Mouse (Mus musculus) heart, embryonic 16.5 days (tissue): ENCODE data around the gene Sac3d1. TPM values are rescaled to one million over a fixed set of nuclear protein-coding genes. Genes with fewer than 3 reads are reported as not detected.
A peak's percentile ranks its signal among the peaks of the same experiment; 100 is the strongest.

ENCODE experiments used
- ATAC-seq: fragments of 200-750 bp; cut with Nextera tagmentation; replicated peaks from 2 replicates; pipeline ENCODE4 v1.8.0; 2017; ENCODE audit warnings: moderate number of reproducible peaks; ENCODE audit not compliant: insufficient read depth, low FRiP score; ENCODE audit errors: extremely low read depth
- H3K27ac ChIP-seq: fragments of 300-500 bp; sonication (generic); 2 replicates; pipeline ENCODE4 v1.5.1; 2014; ENCODE audit warnings: mild to moderate bottlenecking, low read length, control low read depth, moderate library complexity
- H3K27me3 ChIP-seq: fragments of 300-500 bp; sonication (generic); 2 replicates; pipeline ENCODE4 v1.6.1; 2014; ENCODE audit warnings: low read length, mixed read lengths; ENCODE audit not compliant: control insufficient read depth, insufficient read depth
- H3K36me3 ChIP-seq: fragments of 300-500 bp; sonication (generic); 2 replicates; pipeline ENCODE4 v1.6.1; 2014; ENCODE audit not compliant: control insufficient read depth, insufficient read depth
- H3K4me1 ChIP-seq: fragments of 300-500 bp; sonication (generic); 2 replicates; pipeline ENCODE4 v1.6.1; 2014; ENCODE audit warnings: low read length, mixed read lengths; ENCODE audit not compliant: control insufficient read depth, insufficient read depth
- H3K4me2 ChIP-seq: fragments of 300-500 bp; sonication (generic); 2 replicates; pipeline ENCODE4 v1.6.1; 2014; ENCODE audit warnings: low read depth, mild to moderate bottlenecking, control low read depth, low read length
- H3K4me3 ChIP-seq: fragments of 300-500 bp; sonication (generic); 2 replicates; pipeline ENCODE4 v1.5.1; 2014; ENCODE audit warnings: mild to moderate bottlenecking, control low read depth, low read length
- H3K9ac ChIP-seq: fragments of 300-500 bp; sonication (generic); 2 replicates; pipeline ENCODE4 v1.6.1; 2014; ENCODE audit warnings: low read length, control low read depth
- H3K9me3 ChIP-seq: fragments of 300-500 bp; sonication (generic); replicated peaks from 2 replicates; pipeline ENCODE4 v1.6.1; 2016; ENCODE audit warnings: low read length; ENCODE audit not compliant: control insufficient read depth
- WGBS: fragments of 180-500 bp; shearing (Covaris S2); extraction: QIAGEN DNeasy Blood & Tissue Kit; methylation state at CpG from one replicate; pipeline ENCODE4 v1.1.7; 2014; 5-methylcytosine and 5-hydroxymethylcytosine counted together
- polyA plus RNA-seq: library from polyadenylated mRNA; unstranded; fragments of >200 nt; fragmentation: Nextera tagmentation; extraction: Ambion mirVana; gene quantifications from 2 replicates; pipeline ENCODE4 v1.2.1, GENCODE M21; 2015

Sac3d1 gene
- 32.3 and 33.9 TPM in 2 replicates for polyA plus RNA-seq

DNA sequence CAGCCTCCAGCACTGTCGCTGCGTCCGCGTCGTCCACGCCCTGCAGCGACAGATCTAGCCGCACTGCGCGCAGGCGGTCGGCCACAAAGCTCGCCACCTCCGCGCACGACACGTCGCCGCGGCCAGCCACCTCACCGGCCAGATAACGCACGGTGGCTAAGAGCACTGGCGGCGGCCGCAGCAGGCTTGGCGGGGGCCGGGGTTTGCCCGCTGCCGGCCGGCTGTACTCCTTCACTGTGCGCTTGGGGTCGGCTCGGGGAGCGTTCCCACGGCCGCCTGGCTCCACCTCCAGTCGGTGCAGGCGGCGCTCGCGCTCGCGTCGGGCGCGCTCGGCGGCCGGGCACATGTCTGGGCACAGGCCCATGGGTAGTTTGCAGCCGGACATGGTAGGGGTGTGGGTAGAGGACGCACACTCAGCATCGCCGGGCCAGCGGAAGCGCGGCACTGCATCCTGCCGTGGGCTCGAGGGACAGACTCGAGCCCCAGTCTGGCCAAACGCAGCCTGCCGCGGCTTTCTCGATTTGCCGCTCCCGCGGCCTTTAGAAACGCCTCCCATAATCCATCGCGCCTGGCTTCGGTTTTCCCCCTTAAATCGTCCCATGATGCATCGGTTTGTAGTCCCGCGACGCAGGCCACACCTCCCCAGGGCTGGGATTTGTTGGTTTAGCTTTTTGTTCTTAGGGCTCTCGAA is at the start of gene Sac3d1:
Sac3d1 (minus strand) TSS at position 665 of the 691 bp plus-strand sequence.
- under 1% methylated on average over 77 of the region's 77 CpGs for WGBS
- H3K27ac ChIP-seq: peak within 1 kb of the TSS; percentile 97
- peaks cover 22% of the 10 kb centered on the region for H3K4me1 ChIP-seq
- no peaks in the 10 kb centered on the region for H3K9me3 ChIP-seq
- H3K27me3 ChIP-seq: no peaks in the 10 kb centered on the region
- peak; percentile 89 for ATAC-seq
- peak within 1 kb of the TSS; percentile 86 for H3K4me3 ChIP-seq
- peaks cover 17% of the 10 kb centered on the region for H3K36me3 ChIP-seq
- H3K9ac ChIP-seq: peak within 1 kb of the TSS; percentile 87
- H3K4me2 ChIP-seq: peak within 1 kb of the TSS; percentile 92

DNA sequence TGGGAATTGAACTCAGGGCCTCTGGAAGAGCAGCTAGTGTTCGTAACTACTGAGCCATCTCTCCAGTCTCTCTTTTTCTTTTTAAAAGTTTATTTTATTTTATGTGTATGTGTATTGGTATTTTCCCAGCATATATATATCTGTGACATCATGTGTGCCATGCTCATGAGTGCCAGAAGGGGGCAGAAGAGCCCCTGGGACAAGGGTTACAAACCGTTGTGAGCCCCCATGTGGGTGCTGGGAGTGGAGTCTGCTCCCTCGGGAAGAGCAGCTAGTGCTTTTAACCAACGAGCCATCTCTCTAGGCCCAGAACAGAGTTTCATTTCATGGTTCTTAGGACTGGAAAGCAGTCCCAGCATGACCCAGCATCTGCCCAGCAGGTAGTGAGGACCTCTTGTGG is 48.3 kb upstream of the Sac3d1 start:
- ATAC-seq: no peak
- Histone ChIP-seq H3K9me3 (no peaks in the 10 kb centered on the region), H3K9ac (no peak overlapping the region), H3K36me3 (no peaks in the 10 kb centered on the region), H3K27me3 (no peaks in the 10 kb centered on the region; the same call in 1 of the 2 replicates), H3K4me1 (no peaks in the 10 kb centered on the region), H3K4me3 (no peak overlapping the region), H3K27ac (no peak overlapping the region), H3K4me2 (no peak overlapping the region)
- 66% methylated on average over 4 of the region's 4 CpGs for WGBS

DNA sequence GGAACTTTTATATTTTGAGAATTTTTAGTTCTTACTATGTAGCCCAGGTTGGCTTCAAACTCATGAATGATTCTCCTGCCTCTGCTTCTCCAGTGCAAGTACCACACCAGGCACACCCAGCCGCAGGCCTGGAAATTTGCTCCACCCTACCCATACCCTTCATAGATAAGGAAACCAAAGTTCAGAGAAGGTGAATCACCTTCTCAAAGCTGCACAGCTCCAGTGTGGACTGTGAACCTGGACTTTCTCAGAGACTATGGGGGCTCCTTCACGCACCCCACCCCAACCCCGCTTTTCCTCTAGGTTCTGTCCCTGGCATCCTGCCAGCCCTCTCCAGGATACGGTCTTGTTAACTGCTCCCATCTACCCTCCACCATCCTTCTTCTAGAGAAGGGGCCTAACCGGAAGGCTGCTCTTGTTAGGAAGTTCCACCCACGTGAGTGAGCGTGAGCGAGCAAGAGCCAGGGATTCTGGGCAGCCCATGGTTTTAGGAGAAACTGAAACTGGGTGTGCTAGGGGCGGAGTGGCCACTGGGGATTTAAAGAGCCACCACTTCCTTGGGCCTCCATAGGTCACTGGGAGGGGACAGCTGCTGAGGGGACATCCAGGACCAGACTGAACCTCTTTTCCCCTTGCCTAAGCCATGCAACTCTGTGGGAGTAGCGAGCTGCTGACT is 45.6 kb upstream of the Sac3d1 start:
- H3K4me2 ChIP-seq: no peak overlapping the region
- WGBS: 57% methylated on average over 10 of the region's 10 CpGs
- no peak for ATAC-seq

DNA sequence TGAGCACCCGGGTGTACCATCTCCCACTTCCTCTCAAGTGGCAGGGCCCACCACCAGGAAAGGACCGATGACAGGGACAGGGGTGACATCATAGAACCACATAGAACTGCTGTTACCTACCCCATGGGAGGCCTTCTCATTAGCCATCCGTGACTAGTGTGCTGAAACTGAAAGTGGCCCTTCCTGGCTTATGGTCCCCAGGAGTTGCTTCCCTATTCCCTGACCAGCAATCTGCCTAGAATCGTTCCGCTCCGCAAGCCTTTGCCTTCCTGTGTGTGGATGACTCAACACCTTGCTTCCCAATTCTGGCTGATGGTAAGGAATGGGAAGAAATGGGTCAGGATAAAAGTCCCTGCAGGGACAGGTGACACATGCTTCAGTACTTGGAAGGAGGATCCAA is 38.8 kb upstream of the Sac3d1 start:
- ATAC-seq: no peak
- no peaks in the 10 kb centered on the region for H3K36me3 ChIP-seq
- no peak overlapping the region for H3K9ac ChIP-seq
- H3K27me3 ChIP-seq: no peaks in the 10 kb centered on the region
- no peaks in the 10 kb centered on the region for H3K4me1 ChIP-seq
- H3K4me2 ChIP-seq: no peak overlapping the region
- H3K4me3 ChIP-seq: no peak overlapping the region
- no peak overlapping the region for H3K27ac ChIP-seq
- 58% methylated on average over 6 of the region's 6 CpGs for WGBS
- no peaks in the 10 kb centered on the region for H3K9me3 ChIP-seq

More for the DNA sequence above, 45.6 kb upstream of the Sac3d1 start:
- H3K4me1 ChIP-seq: no peaks in the 10 kb centered on the region
- H3K36me3 ChIP-seq: no peaks in the 10 kb centered on the region
- no peak overlapping the region for H3K27ac ChIP-seq
- H3K27me3 ChIP-seq: no peaks in the 10 kb centered on the region; the same call in 1 of the 2 replicates
- no peak overlapping the region for H3K9ac ChIP-seq
- H3K4me3 ChIP-seq: no peak overlapping the region
- H3K9me3 ChIP-seq: no peaks in the 10 kb centered on the region

DNA sequence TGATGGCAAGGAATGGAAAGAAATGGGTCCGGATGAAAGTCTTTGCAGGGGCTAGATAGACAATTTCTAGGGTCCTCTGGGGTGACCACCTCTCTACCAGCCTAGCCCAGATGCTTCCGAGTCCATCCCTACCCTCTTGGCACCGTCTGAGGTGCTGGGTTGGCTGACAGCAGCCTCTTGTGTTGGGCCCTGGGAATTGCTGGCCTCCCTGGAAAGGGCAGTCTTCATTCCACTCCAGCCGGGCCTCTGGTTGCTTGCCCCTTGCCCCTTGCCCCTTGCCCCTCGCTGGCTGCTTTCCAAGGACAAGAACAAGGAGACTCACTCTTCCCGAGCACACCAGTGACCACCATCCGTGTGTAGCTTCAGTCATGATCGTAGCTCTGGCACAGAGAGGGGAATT is 37.9 kb upstream of the Sac3d1 start:
- Histone ChIP-seq H3K36me3 (no peaks in the 10 kb centered on the region), H3K9ac (no peak overlapping the region), H3K4me1 (no peaks in the 10 kb centered on the region), H3K9me3 (no peaks in the 10 kb centered on the region), H3K27ac (no peak overlapping the region), H3K4me3 (no peak overlapping the region), H3K27me3 (no peaks in the 10 kb centered on the region), H3K4me2 (no peak overlapping the region)
- ATAC-seq: no peak
- 58% methylated on average over 8 of the region's 8 CpGs for WGBS

DNA sequence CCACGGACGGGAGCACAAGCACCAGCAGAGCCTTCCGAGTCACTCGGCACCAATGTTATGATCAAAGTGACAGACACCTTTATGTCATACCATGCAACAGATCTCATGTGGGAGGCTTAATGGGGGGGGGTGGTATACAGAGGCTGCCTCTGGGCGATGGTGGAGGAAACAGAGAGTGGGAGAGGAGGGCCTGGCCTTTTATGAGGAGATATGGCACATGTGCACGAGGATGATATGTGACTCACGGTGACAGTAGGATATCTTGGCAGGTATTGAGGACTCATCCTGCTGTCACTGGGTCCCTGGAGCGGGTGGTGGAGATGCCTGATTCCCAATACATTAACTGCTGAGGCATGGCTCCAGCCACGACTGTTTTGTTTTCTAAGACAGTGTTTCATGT is 36.7 kb upstream of the Sac3d1 start:
- H3K27me3 ChIP-seq: no peaks in the 10 kb centered on the region
- no peaks in the 10 kb centered on the region for H3K36me3 ChIP-seq
- no peak for ATAC-seq
- H3K4me1 ChIP-seq: no peaks in the 10 kb centered on the region
- H3K9me3 ChIP-seq: no peaks in the 10 kb centered on the region
- no peak overlapping the region for H3K27ac ChIP-seq
- no peak overlapping the region for H3K9ac ChIP-seq
- no peak overlapping the region for H3K4me2 ChIP-seq
- no peak overlapping the region for H3K4me3 ChIP-seq
- 76% methylated on average over 9 of the region's 9 CpGs for WGBS

DNA sequence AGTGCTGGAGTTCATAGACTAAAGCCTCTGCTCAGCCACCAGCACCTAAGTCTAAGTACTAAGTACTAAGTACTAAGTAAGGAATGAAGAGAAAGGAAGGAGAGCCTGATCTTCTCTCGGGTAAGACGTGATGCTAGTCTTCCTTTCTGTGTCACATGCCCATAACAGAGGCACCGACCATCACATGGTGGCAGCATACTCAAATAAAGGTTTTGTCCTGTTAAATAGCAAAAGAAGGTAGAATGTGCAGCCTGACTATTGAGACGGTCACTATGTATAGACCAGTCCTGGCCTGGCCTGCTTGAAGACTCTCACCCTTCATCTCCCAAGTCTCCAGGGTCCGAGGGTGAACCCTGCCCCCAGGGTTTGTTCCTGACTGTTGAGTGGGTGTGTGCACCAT is 26.4 kb upstream of the Sac3d1 start:
- peaks cover 5% of the 10 kb centered on the region; the same call in 1 of the 2 replicates for H3K4me1 ChIP-seq
- H3K4me3 ChIP-seq: no peak overlapping the region
- 61% methylated on average over 5 of the region's 5 CpGs for WGBS
- H3K4me2 ChIP-seq: no peak overlapping the region
- H3K9ac ChIP-seq: no peak overlapping the region
- H3K27ac ChIP-seq: no peak overlapping the region
- H3K27me3 ChIP-seq: no peaks in the 10 kb centered on the region
- H3K36me3 ChIP-seq: no peaks in the 10 kb centered on the region
- ATAC-seq: no peak
- H3K9me3 ChIP-seq: 0 out of 2 replicates have a peak, but pooled peaks cover 3% of the 10 kb centered on the region

DNA sequence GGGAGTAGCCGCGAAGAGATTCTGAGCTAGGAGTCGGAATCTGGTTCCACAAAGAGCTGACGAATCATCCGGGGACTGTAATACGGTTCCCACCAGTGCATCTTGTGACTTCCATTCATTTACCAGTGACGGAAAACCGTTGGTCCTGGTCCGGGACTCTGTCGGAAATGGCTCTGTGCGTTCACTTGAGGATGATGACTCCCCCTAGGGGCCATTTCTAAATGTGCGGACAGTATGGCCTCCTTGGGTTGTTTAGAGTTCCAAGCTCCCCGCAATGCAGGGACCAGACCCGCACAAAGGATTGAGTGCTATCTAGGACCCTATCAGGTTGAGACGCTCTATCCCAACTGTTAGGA is 22.9 kb upstream of the Sac3d1 start, which contains the start of gene Arl2:
Arl2 (minus strand) TSS at position 155 of the 356 bp plus-strand sequence.
- Histone ChIP-seq H3K27ac (peak within 1 kb of the TSS; percentile 85), H3K9ac (peak within 1 kb of the TSS; percentile 86), H3K36me3 (no peaks in the 10 kb centered on the region), H3K4me1 (peaks cover 6% of the 10 kb centered on the region; the same call in 1 of the 2 replicates), H3K9me3 (0 out of 2 replicates have a peak, but pooled peaks cover 3% of the 10 kb centered on the region), H3K4me3 (peak within 1 kb of the TSS; percentile 76), H3K4me2 (peak within 1 kb of the TSS; percentile 89), H3K27me3 (no peaks in the 10 kb centered on the region)
- WGBS: under 1% methylated on average over 15 of the region's 15 CpGs
- peak; percentile 53 for ATAC-seq
